Mouse (Mus musculus) spleen, adult 18-20 months (tissue): ENCODE measurements around the gene Clec10a.

Source experiments
- DNase-seq, 2 experiments: peaks; one replicate each; pipeline ENCODE4 v3.0.0; 2022; ENCODE audit warnings: mixed read lengths in 2 of 2

The Clec10a gene

DNA sequence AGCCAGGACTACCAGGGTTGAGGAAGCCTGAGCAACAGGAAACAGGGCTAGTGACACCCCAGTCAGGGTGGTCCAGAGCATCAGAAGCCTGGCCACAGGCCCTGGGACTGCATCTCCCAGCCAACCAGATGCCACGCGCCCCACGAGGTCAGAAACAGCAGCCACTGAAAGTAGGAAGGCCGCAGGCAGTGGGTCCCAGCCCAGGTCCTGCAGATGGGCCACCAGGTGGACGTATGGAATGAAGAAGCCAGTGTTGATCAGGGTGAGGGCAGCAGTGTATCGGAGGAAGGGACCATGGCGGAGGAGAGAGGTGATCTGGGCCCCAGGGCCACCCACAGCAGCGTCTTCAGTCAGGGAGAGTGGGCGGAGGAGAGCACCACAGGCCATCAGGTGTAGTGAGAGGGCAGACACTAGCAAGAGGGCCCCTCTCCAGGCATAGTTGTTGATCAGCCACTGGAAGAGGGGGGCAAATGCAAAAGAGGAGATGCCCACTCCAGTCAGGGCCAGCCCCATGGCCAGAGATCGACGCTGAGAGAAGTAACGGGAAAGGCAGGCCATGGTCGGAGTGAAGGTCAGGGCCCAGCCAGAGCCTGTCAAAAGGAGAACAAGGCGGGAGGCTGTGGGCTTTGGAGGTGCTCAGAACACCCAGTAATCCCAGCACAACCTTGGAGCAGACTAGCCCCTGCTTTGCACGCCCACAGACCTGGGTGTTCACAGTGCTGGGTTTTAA is 62.9 kb downstream of the Clec10a start:
- DNase-seq, result no peak

DNA sequence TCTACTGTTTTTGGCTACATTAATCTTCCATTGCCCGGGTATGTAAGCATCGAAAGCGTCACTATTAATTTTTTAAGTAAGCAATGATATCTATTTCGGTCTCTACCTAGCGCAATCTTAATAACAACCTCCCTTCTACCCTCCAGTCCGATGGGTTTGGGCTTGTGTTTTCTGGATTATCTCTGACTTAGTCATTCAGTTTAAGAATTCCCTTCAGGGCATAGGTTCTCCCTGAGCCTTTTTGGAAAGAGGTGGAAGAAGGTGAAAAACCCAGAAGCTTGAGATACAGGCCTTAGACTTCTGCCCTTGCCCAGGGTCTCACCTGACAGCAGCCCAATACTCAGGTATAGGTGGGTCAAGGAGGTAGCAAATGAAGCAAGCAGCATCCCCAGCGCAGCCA is 63.9 kb downstream of the Clec10a start:
- no peak for DNase-seq

DNA sequence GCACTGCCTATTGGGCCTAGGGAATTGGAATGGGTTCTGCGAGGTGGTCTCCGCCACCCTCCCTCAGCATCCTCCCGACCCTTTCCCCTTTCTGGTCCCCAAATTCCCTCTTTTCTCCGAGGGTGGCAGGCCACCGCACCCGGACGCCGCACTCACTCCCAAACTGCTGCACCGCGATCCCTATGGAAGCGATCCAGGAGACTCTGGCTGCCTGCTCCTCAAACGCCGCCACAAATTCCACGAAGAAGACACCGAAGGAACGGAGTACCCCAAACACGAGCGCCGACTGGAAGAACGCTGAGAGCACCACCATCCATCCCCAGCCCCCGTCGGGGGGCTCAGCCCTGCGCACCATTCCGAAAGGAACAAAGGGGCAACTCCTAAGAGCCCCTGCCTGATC is 64.3 kb downstream of the Clec10a start:
- DNase-seq, result no peak
